Mouse (Mus musculus) NIH3T3 (cell line): Measurements from ENCODE around the gene Tssk3.
"Not testable (repeated sequence)": the region's sequence is repeated elsewhere in the genome, so short reads cannot be mapped to it uniquely, and the experiment has no call there.

Experiments
- DNase-seq: peaks from one replicate; pipeline ENCODE4 v3.0.0-alpha.2; 2012; ENCODE audit warnings: low read depth

Gene Tssk3

GRCm38 (mm10) chr4:129490972-129491880 lies at the start of gene Tssk3, which contains the start of gene Fam229a:
TSS of gene Tssk3 (minus strand) at chr4:129491022.
TSS of gene Fam229a (plus strand) at chr4:129491190.
- DNase-seq: no peak

GRCm38 (mm10) chr4:129540012-129540411 lies 49.2 kb upstream of the Tssk3 start:
- DNase-seq: peak; percentile 52

GRCm38 (mm10) chr4:129528901-129529300 lies 38.1 kb upstream of the Tssk3 start:
- DNase-seq: not testable (repeated sequence)

GRCm38 (mm10) chr4:129525889-129526288 lies 35.1 kb upstream of the Tssk3 start:
- no peak for DNase-seq

- no peak for DNase-seq
Observed at GRCm38 (mm10) chr4:129525338-129525737, 34.5 kb upstream of the Tssk3 start.

GRCm38 (mm10) chr4:129518519-129518918 lies 27.7 kb upstream of the Tssk3 start:
- no peak for DNase-seq

GRCm38 (mm10) chr4:129516925-129517324 lies 26.1 kb upstream of the Tssk3 start:
- no peak for DNase-seq

GRCm38 (mm10) chr4:129514300-129514898 lies 23.6 kb upstream of the Tssk3 start:
- peak; percentile 92 for DNase-seq

- no peak for DNase-seq
Observed at GRCm38 (mm10) chr4:129513891-129514290, 23.1 kb upstream of the Tssk3 start.

GRCm38 (mm10) chr4:129513086-129513767 lies 22.4 kb upstream of the Tssk3 start, which contains the start of gene Marcksl1:
TSS of gene Marcksl1 (plus strand) at chr4:129513581.
- DNase-seq: peak; percentile 95

- no peak for DNase-seq
Observed at GRCm38 (mm10) chr4:129511413-129512096, 20.7 kb upstream of the Tssk3 start.

- DNase-seq: no peak
Observed at GRCm38 (mm10) chr4:129510723-129511412, 20.0 kb upstream of the Tssk3 start.

- DNase-seq: no peak
Observed at GRCm38 (mm10) chr4:129509650-129510049, 18.8 kb upstream of the Tssk3 start.

GRCm38 (mm10) chr4:129508834-129509600 lies 18.2 kb upstream of the Tssk3 start:
- DNase-seq: no peak

GRCm38 (mm10) chr4:129508237-129508515 lies 17.4 kb upstream of the Tssk3 start:
- DNase-seq: no peak

- peak; percentile 39 for DNase-seq
Observed at GRCm38 (mm10) chr4:129507434-129508236, 16.8 kb upstream of the Tssk3 start.

- no peak for DNase-seq
Observed at GRCm38 (mm10) chr4:129505511-129505910, 14.7 kb upstream of the Tssk3 start.

GRCm38 (mm10) chr4:129502901-129503444 lies 12.2 kb upstream of the Tssk3 start:
- peak; percentile 27 for DNase-seq

- DNase-seq: no peak
Observed at GRCm38 (mm10) chr4:129502327-129502888, 11.6 kb upstream of the Tssk3 start.
